Mouse (Mus musculus) urinary bladder, postnatal 36 days (tissue): Measurements from ENCODE around the gene Pde8b.

Experiments used
- DNase-seq, 2 experiments: peaks; one replicate each; pipeline ENCODE4 v3.0.0; 2022; ENCODE audit warnings: low spot score in 2 of 2, mixed read lengths in 1 of 2

Pde8b gene

DNA sequence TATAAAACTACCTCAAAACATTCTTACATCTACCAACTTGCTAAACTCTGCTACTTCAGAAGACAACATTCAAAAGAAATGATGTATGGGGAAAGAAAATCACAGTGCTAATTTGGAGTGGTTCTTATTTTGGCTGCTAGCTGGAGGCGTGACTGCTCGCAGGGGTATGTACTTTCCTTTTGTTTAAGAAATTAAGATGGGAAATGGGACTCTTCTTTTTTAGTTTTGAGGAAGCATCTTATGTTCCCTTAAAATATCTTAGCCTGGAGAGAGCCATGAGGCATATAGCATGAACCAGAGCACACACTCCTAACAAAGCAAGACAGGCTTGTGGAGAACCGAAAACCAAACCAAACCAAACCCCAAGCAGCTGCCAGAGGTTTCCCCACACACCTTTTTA is 167.5 kb downstream of the Pde8b start:
- DNase-seq: no peak

DNA sequence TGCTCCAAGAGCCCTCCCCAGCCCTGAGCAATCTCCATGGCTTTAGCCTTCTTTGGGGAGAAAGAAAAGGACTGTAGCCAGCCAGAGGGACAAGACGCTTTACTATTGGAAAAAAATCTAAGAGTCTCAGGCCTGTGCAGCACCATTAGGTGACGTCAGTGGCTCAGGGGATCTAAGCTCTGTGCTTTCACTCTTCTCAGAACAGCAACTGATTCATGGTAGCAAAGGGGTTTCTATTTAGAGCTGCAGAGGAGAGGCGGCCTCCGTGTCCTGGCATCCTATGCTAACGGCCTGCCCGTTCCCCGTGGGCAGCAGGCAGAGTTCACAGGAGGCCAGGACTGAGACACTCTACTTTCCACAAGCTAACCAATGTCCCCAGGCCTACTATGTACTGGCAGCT is 169.1 kb downstream of the Pde8b start:
- DNase-seq: no peak

DNA sequence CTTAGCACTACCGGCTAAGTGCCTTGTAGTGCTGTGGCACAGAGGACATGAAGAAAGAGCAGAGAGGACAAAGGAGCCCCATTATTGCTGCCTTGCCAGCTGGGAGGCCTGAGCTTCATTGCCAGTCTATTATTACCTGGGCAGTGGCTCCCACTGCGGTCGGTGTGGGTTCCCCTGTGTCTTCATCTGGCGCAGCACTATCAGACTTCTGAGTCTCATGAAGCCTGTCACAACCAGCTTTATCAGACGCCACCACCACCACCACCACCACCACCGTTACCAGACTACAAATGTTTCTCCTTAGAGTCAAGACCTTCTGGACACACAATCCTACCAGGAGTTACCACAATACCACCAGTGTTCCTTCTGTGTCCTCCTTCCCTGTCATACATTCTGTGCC is 171.6 kb downstream of the Pde8b start:
- DNase-seq: no peak

DNA sequence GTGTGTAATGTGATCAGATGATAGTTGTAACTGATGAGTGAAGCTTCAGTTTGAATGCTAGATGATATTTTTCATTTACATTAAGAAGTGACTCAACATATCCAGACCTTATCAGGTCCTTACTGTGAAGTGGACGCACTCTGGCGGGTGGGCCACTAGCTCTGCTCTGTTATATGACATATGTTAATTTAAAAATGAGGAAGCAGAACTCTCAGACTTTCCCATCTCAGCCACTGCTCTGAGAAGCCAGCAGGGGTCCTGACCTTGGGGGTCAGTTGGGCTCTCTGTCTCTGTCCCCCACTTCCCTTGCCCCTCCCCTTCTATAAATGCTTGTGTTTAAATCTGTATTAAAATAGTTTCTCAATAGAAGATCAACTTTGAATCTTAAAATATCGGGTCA is 172.4 kb downstream of the Pde8b start:
- DNase-seq: no peak

DNA sequence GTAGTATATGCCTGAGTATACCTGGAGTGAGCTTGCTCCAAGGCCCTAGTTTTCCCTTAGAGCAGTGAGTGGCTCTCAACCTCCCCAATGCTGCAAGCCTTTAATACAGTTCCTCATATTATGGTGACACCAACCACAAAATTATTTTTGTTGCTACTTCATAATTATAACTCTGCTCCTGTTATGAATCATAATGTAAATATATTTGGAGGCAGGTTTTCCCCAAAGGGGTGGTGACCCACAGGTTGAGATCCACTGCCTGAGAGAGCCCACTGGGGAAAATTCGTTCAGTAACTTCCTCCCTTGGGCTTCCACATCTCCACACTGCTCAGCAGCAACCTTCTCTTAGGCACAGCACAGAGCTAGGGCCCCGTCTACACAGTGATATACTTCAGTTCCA is 174.0 kb downstream of the Pde8b start:
- no peak for DNase-seq

DNA sequence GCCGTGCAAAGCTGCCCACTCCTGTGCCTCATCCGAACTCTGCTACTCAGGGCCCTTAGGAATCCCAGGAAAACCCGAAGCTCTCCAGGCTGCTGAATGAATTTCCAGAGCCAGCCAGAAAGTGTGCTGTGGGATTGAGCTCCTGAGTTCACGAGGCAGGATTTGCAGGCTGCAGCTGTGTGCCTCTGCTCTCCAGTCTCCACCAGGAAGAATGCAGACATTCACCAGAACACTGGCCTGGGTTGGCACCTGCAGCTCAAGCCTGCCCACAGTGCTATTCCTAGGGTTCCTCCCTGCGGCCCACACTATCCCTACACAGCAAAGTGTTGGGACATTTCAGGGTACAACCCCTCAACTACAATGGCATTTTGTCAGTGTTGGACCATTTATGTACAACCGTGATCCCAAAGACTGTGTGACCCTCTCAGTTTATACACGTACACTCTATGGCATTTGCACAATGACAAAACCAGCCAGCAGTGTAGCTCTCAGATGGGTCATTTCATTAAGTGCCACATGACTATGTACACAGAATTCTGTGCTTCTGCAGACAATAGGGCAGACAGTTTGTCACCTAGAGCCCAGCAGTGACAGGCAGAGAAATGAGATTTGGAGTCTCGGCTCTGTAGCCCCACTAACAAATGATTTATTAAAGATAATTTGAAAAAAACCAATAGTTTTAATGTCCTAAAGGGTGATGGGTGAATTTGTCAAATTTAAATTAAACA is 176.5 kb downstream of the Pde8b start:
- no peak for DNase-seq

DNA sequence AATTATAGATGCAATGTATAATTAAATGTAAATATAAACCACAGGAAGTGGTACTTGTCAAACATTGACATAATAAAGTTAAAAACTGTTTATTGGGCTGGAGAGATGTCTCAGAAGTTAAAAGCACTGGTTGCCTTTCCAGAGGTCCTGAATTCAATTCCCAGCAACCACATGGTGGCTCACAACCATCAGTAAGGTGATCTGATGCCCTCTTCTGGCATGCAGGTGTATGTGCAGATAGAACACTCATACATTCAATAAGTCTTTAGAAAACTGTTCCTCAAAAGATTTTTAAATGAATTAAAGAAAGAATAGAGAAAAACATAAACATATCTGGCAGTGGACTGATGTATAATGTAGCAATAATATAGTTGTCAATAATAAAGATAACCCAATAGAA is 179.9 kb downstream of the Pde8b start:
- no peak for DNase-seq

DNA sequence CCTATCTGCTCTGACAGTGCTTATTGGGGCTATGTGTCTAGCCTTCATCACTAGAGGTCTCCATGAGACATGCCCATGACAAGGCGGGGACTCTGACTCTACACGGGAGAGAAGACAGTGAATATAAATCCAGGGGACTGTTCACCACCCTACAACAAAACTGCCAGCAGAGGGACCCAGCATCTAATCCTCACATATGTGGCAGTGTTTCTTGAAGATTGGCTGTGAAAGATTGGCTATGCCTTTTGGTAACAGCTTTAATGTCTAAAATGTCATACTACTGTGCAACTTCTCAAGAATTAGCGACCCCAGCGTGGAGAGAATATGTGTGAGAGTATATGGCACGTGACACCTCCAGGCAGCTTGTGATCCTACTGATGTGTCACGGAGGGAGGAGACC is 182.3 kb downstream of the Pde8b start:
- no peak for DNase-seq

DNA sequence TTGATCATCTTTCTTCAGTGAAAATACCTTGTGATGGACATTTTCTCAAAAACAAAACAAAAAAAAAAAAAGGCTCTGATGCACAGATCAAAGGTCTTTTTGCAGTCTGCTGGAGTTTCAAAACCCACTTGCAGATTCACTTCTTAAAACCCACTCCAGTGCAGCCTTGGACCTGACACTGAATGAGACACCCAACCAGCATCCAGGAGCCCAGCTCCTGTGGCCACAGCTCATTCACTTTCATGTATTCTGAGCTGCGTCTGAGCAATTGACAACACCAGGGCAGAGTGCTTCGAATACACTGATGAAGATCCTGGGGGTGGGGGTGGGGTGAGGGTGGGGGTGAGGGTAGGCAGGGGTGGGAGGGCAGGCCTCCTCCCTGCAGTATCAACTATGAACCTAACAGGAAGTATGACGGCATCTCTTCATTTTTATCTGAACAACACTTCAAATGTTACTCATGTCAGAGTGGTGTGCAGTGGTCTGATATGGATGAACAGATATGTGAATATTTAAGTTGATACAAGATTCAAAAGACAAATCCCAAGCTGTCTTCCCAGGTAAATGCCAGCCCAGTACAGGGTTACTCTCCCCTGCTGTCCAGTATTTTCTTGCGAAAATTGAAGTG is 186.6 kb downstream of the Pde8b start:
- no peak for DNase-seq

DNA sequence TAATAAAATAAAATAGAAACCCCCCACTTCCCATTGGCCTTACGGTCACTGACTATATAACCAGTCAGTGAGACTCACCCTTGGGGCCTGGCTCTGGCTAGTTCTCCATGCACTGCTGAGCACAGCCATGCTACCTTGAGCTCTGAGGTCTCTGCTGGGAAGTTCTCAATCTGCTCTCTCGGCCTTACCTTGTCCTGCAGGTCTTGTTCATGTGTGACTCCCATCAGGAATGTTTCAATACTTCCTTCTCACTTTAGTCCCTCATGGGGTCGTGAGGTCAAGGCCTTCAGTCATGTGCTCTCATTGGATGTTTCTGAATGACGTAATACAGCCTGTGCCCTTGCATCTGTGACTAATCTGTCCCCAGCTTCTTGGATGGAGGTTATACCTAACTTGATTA is 191.3 kb downstream of the Pde8b start:
- DNase-seq: no peak

DNA sequence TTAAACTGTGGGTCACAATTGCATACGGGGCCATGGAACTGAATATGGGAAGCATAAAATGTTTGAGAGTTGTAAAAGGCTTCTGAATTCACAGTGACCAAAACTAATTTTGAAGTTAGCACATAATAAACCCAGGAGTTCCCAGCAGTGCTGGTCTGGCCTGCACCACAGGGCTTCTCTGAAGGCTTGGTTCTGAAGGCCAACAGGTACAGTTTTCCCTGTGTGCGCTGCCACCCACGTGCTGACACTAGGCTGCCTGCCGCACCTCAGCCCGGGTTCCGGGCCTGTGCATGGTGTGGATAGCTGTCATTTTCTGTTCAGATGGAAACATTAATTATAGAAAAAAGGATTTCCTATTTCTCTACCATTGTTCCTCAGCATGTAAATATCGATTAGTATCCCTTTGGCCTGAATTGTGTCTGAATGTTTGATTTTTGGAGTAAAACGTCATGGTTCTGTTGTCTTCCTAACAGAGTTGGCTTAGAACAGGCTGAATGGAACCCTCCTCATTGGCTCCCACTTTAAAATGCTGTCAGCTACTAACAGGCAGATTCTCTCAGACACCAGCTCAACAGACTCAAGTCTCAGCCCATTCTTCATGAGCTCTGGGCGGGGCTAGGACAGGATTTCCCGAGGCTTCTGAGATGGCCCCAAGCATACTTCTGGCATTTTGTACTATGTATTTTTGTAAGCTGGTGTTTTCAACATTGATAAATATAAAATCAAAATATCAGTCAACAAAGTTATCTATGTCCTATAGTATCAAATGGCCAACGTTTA is 193.4 kb downstream of the Pde8b start:
- no peak for DNase-seq

DNA sequence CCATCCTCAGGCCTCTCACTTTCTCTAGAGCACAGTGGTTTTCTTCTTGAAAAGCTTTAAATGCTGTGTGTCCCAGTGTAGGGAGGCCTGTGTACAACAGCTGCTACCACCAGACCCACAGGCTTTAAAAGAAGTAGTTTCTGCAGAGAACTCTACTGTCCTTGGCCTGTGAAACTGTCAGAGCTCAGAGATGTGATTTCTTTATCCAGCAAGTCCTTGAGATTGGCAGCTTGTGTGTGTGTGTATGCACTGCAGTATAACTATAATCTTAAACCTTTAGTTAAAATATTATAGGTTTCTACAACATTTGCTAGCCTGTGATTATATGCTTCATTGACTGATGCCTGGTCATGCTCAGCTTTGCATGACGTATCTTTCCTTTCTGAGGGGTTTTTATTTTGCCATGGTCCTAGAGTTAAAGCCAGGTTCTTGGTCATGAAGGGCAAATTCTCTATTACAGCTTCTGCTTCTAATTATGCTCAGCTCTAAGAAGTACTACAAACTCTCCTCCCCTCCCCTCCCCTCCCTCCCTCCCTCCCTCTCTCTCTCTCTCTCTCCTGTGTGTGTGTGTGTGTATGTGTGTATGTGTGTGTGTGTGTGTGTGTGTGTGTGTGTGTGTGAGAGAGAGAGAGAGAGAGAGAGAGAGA is 194.3 kb downstream of the Pde8b start:
- DNase-seq: no peak

DNA sequence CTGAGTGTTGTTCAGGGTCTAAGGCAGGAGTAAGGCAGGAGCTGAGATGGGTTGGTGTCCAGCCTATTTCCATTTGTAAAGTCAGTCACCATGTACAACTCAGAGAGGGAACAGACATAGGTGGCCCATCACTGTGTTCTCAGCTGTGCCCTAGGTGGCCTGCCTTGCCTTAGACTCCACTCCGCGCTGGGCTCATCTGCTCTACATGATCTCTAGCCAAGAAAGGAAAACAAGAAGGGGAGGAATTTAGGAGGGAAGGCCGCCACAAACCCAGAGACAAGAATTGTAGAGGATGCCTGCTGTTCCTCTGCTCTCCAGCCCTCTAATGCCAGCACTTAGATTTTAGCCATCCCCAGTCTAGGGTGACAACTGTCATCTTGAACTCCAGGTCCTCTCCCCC is 197.7 kb downstream of the Pde8b start:
- no peak for DNase-seq

DNA sequence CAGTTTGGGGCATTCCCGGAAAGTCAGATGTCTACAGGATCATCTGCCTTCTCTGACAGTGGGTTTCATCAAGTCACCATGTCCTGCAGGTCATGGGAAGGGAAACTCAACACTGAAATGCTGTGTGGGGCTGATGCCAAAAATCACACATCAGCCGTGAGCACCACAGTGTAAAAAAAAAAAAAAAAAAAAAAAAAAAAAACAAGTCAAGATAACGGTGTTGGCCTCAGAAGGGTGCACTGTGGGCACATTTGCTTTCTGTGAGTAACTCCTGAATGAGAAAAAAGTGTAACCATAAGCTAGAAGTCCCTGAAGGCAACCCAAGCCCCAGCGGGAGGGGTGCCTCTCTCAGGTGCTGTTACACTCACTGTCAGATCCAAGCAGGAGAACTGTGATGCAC is 199.7 kb downstream of the Pde8b start:
- no peak for DNase-seq

DNA sequence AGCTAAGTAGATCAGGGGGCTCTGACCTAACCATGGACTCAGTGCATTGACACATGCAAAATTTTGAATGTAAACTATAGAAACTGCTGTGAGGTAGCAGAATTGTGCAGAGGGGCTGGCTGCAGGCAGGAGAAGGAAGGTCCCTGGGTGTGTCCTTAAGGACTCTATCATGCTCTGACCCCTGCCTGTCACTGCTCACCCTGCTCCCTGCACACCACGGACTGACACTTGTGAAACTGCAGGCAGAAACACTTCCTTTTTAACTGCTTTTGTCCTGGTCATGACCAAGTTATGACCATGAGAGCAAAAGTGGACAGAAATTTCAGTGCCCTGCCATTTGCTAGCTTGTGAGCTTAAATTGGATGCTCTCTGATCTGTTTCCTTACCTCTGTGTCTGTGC is 206.0 kb downstream of the Pde8b start:
- DNase-seq: no peak

DNA sequence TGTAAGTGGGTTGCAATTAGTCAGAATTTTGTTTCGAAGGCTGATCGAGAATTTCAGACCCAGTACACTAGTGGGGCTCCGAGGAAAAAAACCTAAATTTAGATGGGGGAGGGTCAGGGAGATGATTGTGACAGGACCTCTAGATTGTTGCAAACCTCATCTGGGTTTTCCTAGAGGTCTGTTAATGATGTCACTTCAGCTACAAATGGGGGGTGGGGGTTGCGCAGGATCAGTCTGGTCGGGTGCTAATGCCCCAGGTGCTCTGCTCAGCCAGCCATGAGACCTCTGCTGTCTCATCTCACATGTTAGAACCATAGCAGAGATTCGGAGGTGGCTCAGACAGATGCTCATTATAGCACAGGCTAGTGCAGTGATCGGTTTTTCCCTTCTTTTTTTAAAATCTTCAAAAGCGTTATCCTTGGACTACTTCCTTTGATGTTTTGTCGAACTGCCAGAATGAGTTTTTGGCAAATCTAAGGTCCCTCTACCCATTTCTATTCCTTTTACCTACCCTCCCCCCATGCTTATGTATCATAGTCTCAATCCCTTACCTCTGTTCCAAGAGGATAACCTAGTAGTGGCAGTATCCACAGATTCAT is 209.9 kb downstream of the Pde8b start:
- no peak for DNase-seq

DNA sequence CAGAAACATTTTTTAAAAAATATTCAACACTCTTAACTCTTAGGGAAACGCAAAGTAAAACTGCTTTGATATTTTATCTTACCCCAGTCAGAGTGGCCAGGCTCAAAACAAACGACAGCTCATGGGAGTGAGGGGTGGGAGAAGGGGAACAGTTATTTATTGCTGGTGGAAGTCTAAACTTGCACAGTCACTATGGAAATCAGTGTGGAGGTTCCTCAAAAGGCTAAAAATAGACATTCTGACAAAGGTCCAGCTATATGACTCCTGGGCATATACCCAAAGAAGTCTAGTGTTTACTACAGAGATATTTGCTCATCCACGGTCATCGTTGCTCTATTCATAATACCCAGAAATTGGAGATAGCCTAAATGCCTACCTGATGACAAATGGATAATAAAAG is 211.9 kb downstream of the Pde8b start:
- DNase-seq: no peak

DNA sequence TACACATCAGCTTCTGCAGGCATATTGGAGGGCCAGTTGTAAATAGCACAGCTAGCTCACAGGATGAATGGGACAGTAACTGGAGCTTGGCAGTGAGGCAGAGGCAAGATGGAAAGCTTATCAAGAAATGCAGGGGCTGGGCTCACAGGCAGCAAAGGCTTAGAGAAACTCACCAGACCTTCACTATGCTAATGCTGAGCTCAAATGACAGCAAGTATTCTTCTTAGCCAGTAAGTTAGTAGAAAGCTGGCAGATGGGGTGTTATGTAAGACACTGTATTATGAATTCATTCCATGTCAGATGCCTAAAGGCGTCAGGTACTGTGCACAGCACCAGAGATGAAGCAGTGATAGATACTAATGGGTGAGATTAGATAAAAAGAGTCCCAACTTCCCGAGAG is 215.4 kb downstream of the Pde8b start:
- no peak for DNase-seq

DNA sequence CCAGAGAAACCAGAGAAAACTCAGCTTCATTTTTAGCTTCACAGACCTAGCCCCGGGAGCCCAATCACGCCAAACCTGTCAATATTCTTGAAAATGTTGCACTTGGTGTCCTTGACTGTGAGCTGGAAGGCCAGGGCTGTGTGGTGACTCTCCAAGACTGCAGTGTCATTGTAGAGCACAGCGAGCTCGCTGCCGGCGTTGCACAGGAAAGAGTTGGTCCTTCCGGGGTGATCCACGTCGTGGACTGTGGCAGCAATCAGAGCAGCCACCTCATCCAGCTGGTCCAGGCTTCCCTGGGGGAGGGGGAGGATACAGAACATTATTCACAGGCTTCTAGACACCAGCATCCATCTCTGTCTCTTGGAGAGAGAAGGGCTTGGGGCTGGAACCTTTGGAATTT is 216.0 kb downstream of the Pde8b start:
- DNase-seq: no peak

DNA sequence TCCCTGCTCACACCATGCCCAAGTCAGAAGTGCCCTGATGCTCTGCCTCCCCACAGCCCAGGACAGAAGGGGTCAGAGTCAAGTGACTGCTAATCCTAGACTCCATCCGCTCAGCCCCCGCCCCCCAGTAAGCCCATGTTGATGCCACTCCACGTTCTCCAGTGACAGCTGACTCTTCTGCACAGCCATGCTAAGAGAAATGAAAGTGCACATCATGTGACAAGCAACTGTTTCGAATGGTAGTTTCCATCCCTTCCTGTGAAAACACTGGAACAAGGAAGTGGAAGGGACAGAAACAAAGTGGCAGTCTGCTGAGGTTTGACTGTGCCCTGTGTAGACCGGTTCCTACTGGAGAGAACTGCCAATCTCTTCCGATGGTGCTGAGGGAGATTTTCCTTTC is 217.2 kb downstream of the Pde8b start:
- no peak for DNase-seq

DNA sequence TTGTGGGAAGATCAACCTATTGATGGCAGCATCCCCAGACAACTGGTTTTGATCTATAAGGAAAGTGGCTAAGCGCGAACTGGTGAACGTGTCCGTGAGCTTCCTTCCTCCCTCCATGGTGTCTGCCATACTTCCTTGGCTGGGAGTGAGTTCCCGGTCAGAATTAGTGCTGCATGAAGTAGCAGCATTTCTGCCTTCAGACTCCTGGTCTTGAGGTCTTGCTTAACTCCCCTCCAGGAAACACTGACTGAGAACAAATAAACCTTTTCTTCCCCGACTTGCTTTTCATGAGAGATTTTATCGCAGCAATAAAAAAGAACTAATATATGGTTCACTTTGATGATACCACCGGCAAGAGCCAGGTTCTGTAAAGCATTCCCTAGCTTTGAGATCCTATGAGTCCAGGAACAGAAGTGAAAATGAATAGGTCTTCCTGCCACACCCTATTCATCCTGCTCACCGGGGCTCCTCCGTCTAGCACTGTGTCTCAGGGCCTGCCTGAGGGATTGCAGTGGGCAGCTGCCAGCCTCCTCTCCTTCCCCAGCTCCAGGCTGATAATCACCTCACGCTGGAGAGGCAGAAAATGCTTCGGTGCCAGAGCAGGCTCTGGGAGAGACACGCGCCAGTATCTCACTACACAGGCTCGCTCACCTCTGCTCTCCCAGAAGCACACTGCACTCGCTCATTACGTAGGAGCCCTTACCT is 217.9 kb downstream of the Pde8b start:
- no peak for DNase-seq

DNA sequence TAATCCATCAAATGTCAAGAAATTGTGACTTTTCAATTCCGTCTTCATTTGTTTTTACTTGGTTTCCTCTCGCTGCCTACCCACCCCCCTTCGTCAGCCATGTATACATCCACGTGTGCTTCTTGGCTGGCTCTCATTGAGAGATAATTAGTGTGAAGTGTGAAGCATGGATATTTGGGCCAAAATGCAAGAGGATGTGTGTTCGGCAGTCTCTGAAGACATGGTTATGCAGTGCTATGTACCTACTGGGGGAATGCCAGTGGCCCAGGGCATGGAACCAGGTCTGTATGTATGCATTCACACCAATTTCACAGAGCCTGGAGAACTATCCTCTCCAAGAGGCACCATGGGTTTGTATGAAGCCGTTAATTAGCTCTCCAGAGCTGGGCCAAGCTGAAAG is 219.3 kb downstream of the Pde8b start:
- DNase-seq: no peak
